Comparison of ENCODE assay signal across 9 mouse cellular contexts in the genomic region with DNA sequence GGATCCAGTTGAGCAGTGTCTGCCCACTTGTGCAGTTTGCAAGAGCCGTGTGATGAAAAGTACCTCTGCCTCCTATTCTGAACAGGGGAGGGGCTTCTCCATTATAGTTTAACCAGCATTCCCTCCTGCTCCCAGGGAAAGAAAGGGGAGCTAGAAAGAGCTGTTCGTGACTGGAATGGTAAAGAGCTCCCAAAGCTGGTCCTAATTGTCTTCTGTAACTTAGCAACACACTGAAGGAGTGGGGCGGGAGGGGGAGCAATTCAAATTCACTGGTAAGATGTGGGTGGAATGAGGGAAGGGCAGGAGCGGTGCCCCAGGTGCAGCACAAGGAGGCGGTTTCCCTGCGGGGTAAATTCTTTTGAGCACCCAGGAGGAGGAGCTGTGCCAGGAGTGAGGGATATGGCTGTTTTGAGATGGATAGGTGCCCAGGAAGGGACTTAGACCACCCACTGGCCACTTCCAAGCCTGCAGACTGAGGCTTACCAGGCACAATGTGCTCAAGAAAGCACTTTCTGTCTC.
A peak's percentile ranks its signal among the peaks of the same experiment; 100 is the strongest.
DNase-seq lines count a peak whose midpoint lies in the region; ATAC-seq lines count a peak whose summit lies in the region.
"Had no signal": no experiment of that assay in that cellular context is flagged by ENCODE, and none has a peak within 500 bp of the region (broad histone marks: within the 10 kb centered on the region; RNA-seq: fewer than 3 reads in every experiment).

No protein-coding gene starts in this region.

- no peaks in the 10 kb centered on the region for H3K36me3 ChIP-seq in forebrain, embryonic 11.5 days (ENCODE audit: control insufficient read depth, insufficient read depth, low read length)
- no peaks in the 10 kb centered on the region for H3K36me3 ChIP-seq in kidney, embryonic 14.5 days (ENCODE audit: control insufficient read depth, insufficient read depth, low read length)

- H3K9me3 ChIP-seq in forebrain, embryonic 11.5 days (ENCODE audit: control insufficient read depth, low read length), result no peaks in the 10 kb centered on the region
- H3K9me3 ChIP-seq in kidney, embryonic 14.5 days (ENCODE audit: control insufficient read depth, low read length), result no peaks in the 10 kb centered on the region

- intact Hi-C loops in left cerebral cortex, postnatal 36 days (cut with DNase I), result no loop called here

- no peak overlapping the region for H3K4me3 ChIP-seq in forebrain, embryonic 11.5 days (ENCODE audit: low read depth, low read length)
- H3K4me3 ChIP-seq in kidney, embryonic 14.5 days (ENCODE audit: low read length), result no peak overlapping the region

- peak; percentile 95 for ATAC-seq in forebrain, embryonic 11.5 days (replicated peaks; ENCODE audit: low FRiP score)
- ATAC-seq in kidney, embryonic 14.5 days (ENCODE audit: low FRiP score, low TSS enrichment), result peak; percentile 82
- ATAC-seq in inflammation-experienced regulatory T-cells, adult 6 months, result no peak

- peaks cover 19% of the 10 kb centered on the region for H3K4me1 ChIP-seq in forebrain, embryonic 11.5 days (replicated peaks; ENCODE audit: control insufficient read depth, insufficient read depth, low read length)
- H3K4me1 ChIP-seq in kidney, embryonic 14.5 days (ENCODE audit: control insufficient read depth, insufficient read depth, low read length), result peaks cover 13% of the 10 kb centered on the region; the same call in 1 of the 2 replicates

- DNase-seq in cerebellum, postnatal 10 days, result peak; percentile 53 to 54
- peak; percentile 90 for DNase-seq in forebrain, embryonic 11.5 days (ENCODE audit: low spot score)
- peak; percentile 76 for DNase-seq in left cerebral cortex, postnatal 36 days (ENCODE audit: low spot score in 2 of 2)
- peak; percentile 84 for DNase-seq in right cerebral cortex, adult 2 months (ENCODE audit: low spot score in 2 of 2)
- no peak for DNase-seq in adrenal gland, postnatal 36 days
- DNase-seq in T-cell, adult 2 months (ENCODE audit: low spot score), result no peak

- H3K9ac ChIP-seq in forebrain, embryonic 11.5 days (ENCODE audit: low read length), result peak overlapping the region; percentile 43; the same call in 1 of the 2 replicates
- no peak overlapping the region for H3K9ac ChIP-seq in kidney, embryonic 14.5 days (ENCODE audit: low read depth, low read length)
- H3K9ac ChIP-seq: liver, embryonic 14.5 days had no signal

- H3K27ac ChIP-seq in forebrain, embryonic 11.5 days (ENCODE audit: low read depth, low read length), result peak overlapping the region; percentile 96
- H3K27ac ChIP-seq in kidney, embryonic 14.5 days (ENCODE audit: low read depth, low read length), result peak overlapping the region; percentile 77
- H3K27ac ChIP-seq: liver, embryonic 14.5 days had no signal

- 0% methylated on average over 6 of the region's 6 CpGs for WGBS in forebrain, embryonic 11.5 days
- WGBS in kidney, embryonic 14.5 days, result 18% methylated on average over 6 of the region's 6 CpGs

- H3K4me2 ChIP-seq in forebrain, embryonic 11.5 days (ENCODE audit: low read depth, low read length, severe bottlenecking), result peak overlapping the region; percentile 33; the same call in 1 of the 2 replicates
- no peak overlapping the region for H3K4me2 ChIP-seq in kidney, embryonic 14.5 days (replicated peaks; ENCODE audit: low read depth, low read length)

- H3K27me3 ChIP-seq in forebrain, embryonic 11.5 days (ENCODE audit: control insufficient read depth, insufficient read depth, low read length), result no peaks in the 10 kb centered on the region
- no peaks in the 10 kb centered on the region for H3K27me3 ChIP-seq in kidney, embryonic 14.5 days (ENCODE audit: control insufficient read depth, insufficient read depth, low read length)

Comparison
In these comparisons a context has a peak if more than half of its experiments do, and no peak if none do; other contexts are left out.
1. DNase-seq: peak in cerebellum, postnatal 10 days (2 of 2), forebrain, embryonic 11.5 days (single experiment), left cerebral cortex, postnatal 36 days (2 of 2) and right cerebral cortex, adult 2 months (2 of 2); none in adrenal gland, postnatal 36 days (0 of 2) and T-cell, adult 2 months (single experiment).